Mouse (Mus musculus): ENCODE data around the gene Gm14139. TPM values are rescaled to one million over a fixed set of nuclear protein-coding genes. Genes with fewer than 3 reads are reported as not detected.
A peak's percentile ranks its signal among the peaks of the same experiment; 100 is the strongest.
"Not testable (repeated sequence)": the region's sequence is repeated elsewhere in the genome, so short reads cannot be mapped to it uniquely, and the experiment has no call there.

Gm14139 gene
- not detected for total RNA-seq (2021)
- long read RNA-seq = 0 reads

GRCm38 (mm10) chr2:150181570-150181999 is at the start of gene Gm14139:
Gene Gm14139, plus strand, starts transcription at chr2:150181755.
- not testable (repeated sequence) for DNase-seq (ENCODE audit: low spot score in 2 of 2)

- not testable (repeated sequence) for DNase-seq (ENCODE audit: low spot score in 2 of 2)
Measured at GRCm38 (mm10) chr2:150132002-150132401, 49.6 kb upstream of the Gm14139 start.

- no peak for DNase-seq (ENCODE audit: low spot score in 2 of 2)
Measured at GRCm38 (mm10) chr2:150132773-150133172, 48.8 kb upstream of the Gm14139 start.

GRCm38 (mm10) chr2:150136435-150136897 is 45.1 kb upstream of the Gm14139 start, which contains the start of gene Zfp120:
Gene Zfp120, minus strand, starts transcription at chr2:150136708.
- peak; percentile 77 to 84 for DNase-seq (ENCODE audit: low spot score in 2 of 2)

GRCm38 (mm10) chr2:150166703-150167102 is 14.9 kb upstream of the Gm14139 start:
- DNase-seq (ENCODE audit: low spot score in 2 of 2) = no peak

DNA sequence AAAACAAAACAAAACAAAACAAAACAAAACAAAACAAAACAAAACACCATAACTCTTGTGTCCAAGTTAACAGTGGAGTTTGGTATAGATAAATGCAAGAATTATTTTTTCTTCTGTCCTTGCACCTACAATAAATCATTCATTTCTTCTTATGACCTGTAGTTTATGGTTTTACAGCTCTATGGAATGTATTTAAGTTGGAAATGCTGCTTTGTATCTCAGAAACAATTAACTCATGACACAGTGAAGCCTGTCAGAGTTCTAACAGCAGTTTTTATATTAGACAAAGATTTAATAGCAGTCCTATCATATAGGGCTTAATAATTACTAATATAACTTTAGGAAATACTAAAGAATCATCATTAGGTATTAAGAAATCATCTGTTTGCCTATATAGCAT is 7.7 kb upstream of the Gm14139 start:
- DNase-seq (ENCODE audit: low spot score in 2 of 2) = no peak

DNA sequence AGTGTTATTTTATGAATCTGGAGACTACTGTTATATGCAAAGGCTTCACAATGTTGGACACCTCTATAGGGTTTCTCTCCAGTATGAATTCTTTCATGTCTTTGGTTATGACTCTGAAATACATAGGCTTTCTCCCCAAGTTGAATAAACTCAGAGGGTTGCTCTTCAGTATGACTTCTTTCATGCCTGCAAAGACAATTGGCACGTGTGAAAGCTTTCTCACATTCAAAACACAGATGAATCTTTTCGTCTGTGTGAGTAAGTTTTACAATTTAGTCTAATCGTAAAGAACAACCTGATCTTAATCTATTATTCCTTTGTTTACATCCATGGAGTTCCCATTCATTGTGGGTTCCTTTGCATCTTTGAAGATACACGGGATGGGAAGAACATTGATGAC is 2.0 kb upstream of the Gm14139 start, which contains the start of gene Gm10770:
Gene Gm10770 (minus strand): TSS at position 101 of the 400 bp plus-strand sequence.
- DNase-seq (ENCODE audit: low spot score in 2 of 2) = not testable (repeated sequence)

GRCm38 (mm10) chr2:150181046-150181445 is 509 bp upstream of the Gm14139 start:
- not testable (repeated sequence) for DNase-seq (ENCODE audit: low spot score in 2 of 2)

GRCm38 (mm10) chr2:150217600-150218362 is 36.2 kb downstream of the Gm14139 start, which contains the start of gene Zfp937:
Gene Zfp937, plus strand, starts transcription at chr2:150218073.
- DNase-seq (ENCODE audit: low spot score in 2 of 2) = peak; percentile 58 to 75

GRCm38 (mm10) chr2:150218363-150218725 is 36.8 kb downstream of the Gm14139 start:
- not testable (repeated sequence) for DNase-seq (ENCODE audit: low spot score in 2 of 2)

- DNase-seq (ENCODE audit: low spot score in 2 of 2) = not testable (repeated sequence)
Measured at GRCm38 (mm10) chr2:150223263-150223662, 41.7 kb downstream of the Gm14139 start.

Other genes starting within 250 kb of the Gm14139 start
- gene Zfp120, start 45.0 kb upstream of the Gm14139 start, total RNA-seq (2021) = 10 to 100 TPM; 10.5 TPM
- not detected for gene Gm10770, start 2.1 kb upstream of the Gm14139 start, total RNA-seq (2021)
- 10 to 100 TPM; 10.1 to 10.3 TPM for gene Zfp937, start 36.3 kb downstream of the Gm14139 start, total RNA-seq (2021)
- 1 to 10 TPM; 7.6 TPM for gene Gm21994, start 73.8 kb downstream of the Gm14139 start, total RNA-seq (2021)
- gene Gm14124, start 75.8 kb downstream of the Gm14139 start, total RNA-seq (2021) = under 1 TPM; 0.16 to 0.29 TPM
- gene Gm10130, start 141.9 kb downstream of the Gm14139 start, total RNA-seq (2021) = 1 to 10 TPM in 1 of 2 experiments, not detected in 1; 2.5 TPM
- gene 3300002I08Rik, start 181.0 kb downstream of the Gm14139 start, total RNA-seq (2021) = 10 to 100 TPM; 10.7 to 12.3 TPM

Measured in layer of hippocampus, postnatal 10 days (tissue).